Mouse (Mus musculus) MEL (cell line): ENCODE data around the gene Rbm14. TPM values are rescaled to one million over a fixed set of nuclear protein-coding genes. Genes with fewer than 3 reads are reported as not detected.

Source experiments
- DNase-seq: peaks from one replicate; pipeline ENCODE4 v3.0.0; 2011; ENCODE audit warnings: low read depth, low spot score
- H3K27ac ChIP-seq: 2 replicates; pipeline ENCODE4 v1.5.1; 2012; ENCODE audit warnings: low read depth, mild to moderate bottlenecking, control low read depth, low read length, moderate library complexity; ENCODE audit not compliant: control insufficient read depth
- H3K27me3 ChIP-seq, 2 experiments: fragments of 150-350 bp in 1 of 2; sonication (generic) in 1 of 2; 2 replicates each; pipeline ENCODE4 v1.6.1; 2012; ENCODE audit warnings: low read length in 2 of 2, mild to moderate bottlenecking in 2 of 2, improper control_type of control experiment in 1 of 2, moderate library complexity in 1 of 2; ENCODE audit not compliant: insufficient read depth in 2 of 2, control insufficient read depth in 1 of 2
- H3K36me3 ChIP-seq, 2 experiments: 2 replicates each; pipeline ENCODE4 v1.6.1; 2012 to 2014; ENCODE audit warnings: low read length in 2 of 2, improper control_type of control experiment in 1 of 2, inconsistent platforms in 1 of 2, mild to moderate bottlenecking in 1 of 2; ENCODE audit not compliant: insufficient read depth in 2 of 2, control insufficient read depth in 1 of 2
- H3K4me1 ChIP-seq, 2 experiments: fragments of 150-350 bp in 1 of 2; sonication (generic) in 1 of 2; 2 replicates each; pipeline ENCODE4 v1.6.1; 2012; ENCODE audit warnings: low read length in 2 of 2, improper control_type of control experiment in 1 of 2, mild to moderate bottlenecking in 1 of 2; ENCODE audit not compliant: insufficient read depth in 2 of 2, control insufficient read depth in 1 of 2
- H3K4me3 ChIP-seq, 2 experiments: fragments of 150-350 bp in 1 of 2; sonication (generic) in 1 of 2; 2 replicates each; pipeline ENCODE4 v1.5.1; 2012; ENCODE audit warnings: low read depth in 2 of 2, low read length in 2 of 2, mild to moderate bottlenecking in 2 of 2, moderate library complexity in 2 of 2, control low read depth in 1 of 2, improper control_type of control experiment in 1 of 2; ENCODE audit not compliant: control insufficient read depth in 1 of 2, insufficient read depth in 1 of 2
- H3K79me2 ChIP-seq: 2 replicates; pipeline ENCODE4 v1.6.1; 2012; ENCODE audit warnings: mild to moderate bottlenecking, low read length, moderate library complexity; ENCODE audit not compliant: control insufficient read depth, poor library complexity, insufficient read depth
- H3K9ac ChIP-seq: 2 replicates; pipeline ENCODE4 v1.6.1; 2012; ENCODE audit warnings: low read depth, mild to moderate bottlenecking, control low read depth, low read length, moderate library complexity; ENCODE audit not compliant: control insufficient read depth, poor library complexity, severe bottlenecking
- H3K9me3 ChIP-seq: fragments of 150-350 bp; sonication (generic); replicated peaks from 2 replicates; pipeline ENCODE4 v1.6.1; 2012; ENCODE audit warnings: mild to moderate bottlenecking, low read length, improper control_type of control experiment, moderate library complexity; ENCODE audit not compliant: insufficient read depth
- BHLHE40 ChIP-seq: IDR thresholded peaks from 2 replicates; pipeline ENCODE4 v1.6.1; 2012; ENCODE audit warnings: low read depth, mild to moderate bottlenecking, inconsistent platforms, low read length, improper control_type of control experiment, borderline replicate concordance
- CHD2 ChIP-seq: IDR thresholded peaks from 2 replicates; pipeline ENCODE4 v1.6.1; 2011; ENCODE audit warnings: low read length, improper control_type of control experiment
- CTCF ChIP-seq, 3 experiments: IDR thresholded peaks in 2 of 3; conservative IDR thresholded peaks in 1 of 3; 2 replicates each; pipeline ENCODE4 v1.5.1; 2011 to 2012; ENCODE audit warnings: low read length in 3 of 3, low read depth in 2 of 3, mild to moderate bottlenecking in 2 of 3, improper control_type of control experiment in 1 of 3, inconsistent platforms in 1 of 3, mixed read lengths in 1 of 3, moderate library complexity in 1 of 3; ENCODE audit not compliant: control insufficient read depth in 1 of 3, insufficient read depth in 1 of 3, poor library complexity in 1 of 3, severe bottlenecking in 1 of 3
- ELF1 ChIP-seq: IDR thresholded peaks from 2 replicates; pipeline ENCODE4 v1.6.1; 2014; ENCODE audit warnings: low read depth, mild to moderate bottlenecking, inconsistent platforms, low read length, improper control_type of control experiment, moderate library complexity
- EP300 ChIP-seq, 2 experiments: IDR thresholded peaks; 2 replicates each; pipeline ENCODE4 v1.6.1; 2011; ENCODE audit warnings: improper control_type of control experiment in 2 of 2, low read length in 2 of 2, low read depth in 1 of 2, mild to moderate bottlenecking in 1 of 2
- ETS1 ChIP-seq: IDR thresholded peaks from 2 replicates; pipeline ENCODE4 v1.6.1; 2012; ENCODE audit warnings: low read depth, mild to moderate bottlenecking, inconsistent platforms, low read length, improper control_type of control experiment, moderate library complexity
- HCFC1 ChIP-seq: IDR thresholded peaks from 2 replicates; pipeline ENCODE4 v1.6.1; 2012; ENCODE audit warnings: low read depth, mild to moderate bottlenecking, inconsistent platforms, low read length, improper control_type of control experiment, moderate library complexity
- MAFK ChIP-seq: IDR thresholded peaks from 2 replicates; pipeline ENCODE4 v1.6.1; 2011; ENCODE audit warnings: low read depth, mild to moderate bottlenecking, low read length, improper control_type of control experiment, borderline replicate concordance
- MAX ChIP-seq: IDR thresholded peaks from 2 replicates; pipeline ENCODE4 v1.6.1; 2011; ENCODE audit warnings: low read length, improper control_type of control experiment
- MAZ ChIP-seq: IDR thresholded peaks from 2 replicates; pipeline ENCODE4 v1.6.1; 2012; ENCODE audit warnings: low read depth, mild to moderate bottlenecking, inconsistent platforms, low read length, improper control_type of control experiment
- MEF2A ChIP-seq: IDR thresholded peaks from 2 replicates; pipeline ENCODE4 v1.6.1; 2014; ENCODE audit warnings: low read depth, mild to moderate bottlenecking, inconsistent platforms, low read length, improper control_type of control experiment; ENCODE audit not compliant: poor library complexity, insufficient replicate concordance, severe bottlenecking; ENCODE audit errors: extremely low read depth
- MXI1 ChIP-seq: IDR thresholded peaks from 2 replicates; pipeline ENCODE4 v1.6.1; 2011; ENCODE audit warnings: mild to moderate bottlenecking, low read depth, low read length, improper control_type of control experiment
- MYB ChIP-seq: IDR thresholded peaks from 2 replicates; pipeline ENCODE4 v1.6.1; 2011; ENCODE audit warnings: mild to moderate bottlenecking, low read depth, low read length, improper control_type of control experiment
- MYC ChIP-seq: IDR thresholded peaks from 2 replicates; pipeline ENCODE4 v1.6.1; 2011; ENCODE audit warnings: low read depth, mild to moderate bottlenecking, low read length, improper control_type of control experiment, moderate library complexity
- NELFE ChIP-seq: IDR thresholded peaks from 2 replicates; pipeline ENCODE4 v1.6.1; 2011; ENCODE audit warnings: low read depth, low read length, improper control_type of control experiment
- NRF1 ChIP-seq: IDR thresholded peaks from 2 replicates; pipeline ENCODE4 v1.6.1; 2014; ENCODE audit warnings: low read depth, mild to moderate bottlenecking, inconsistent platforms, low read length, improper control_type of control experiment, moderate library complexity; ENCODE audit not compliant: poor library complexity, insufficient read depth, severe bottlenecking
- POLR2A ChIP-seq, 2 experiments: IDR thresholded peaks; 2 replicates each; pipeline ENCODE4 v1.6.1; 2011 to 2012; ENCODE audit warnings: low read length in 2 of 2, mild to moderate bottlenecking in 2 of 2, control low read depth in 1 of 2, improper control_type of control experiment in 1 of 2, low read depth in 1 of 2, moderate library complexity in 1 of 2; ENCODE audit not compliant: control insufficient read depth in 1 of 2, insufficient read depth in 1 of 2, poor library complexity in 1 of 2
- POLR2AphosphoS2 ChIP-seq: IDR thresholded peaks from 2 replicates; pipeline ENCODE4 v1.6.1; 2011; ENCODE audit warnings: low read length, improper control_type of control experiment
- POLR2AphosphoS5 ChIP-seq: IDR thresholded peaks from 2 replicates; pipeline ENCODE4 v1.6.1; 2012; ENCODE audit warnings: low read depth, borderline replicate concordance, mild to moderate bottlenecking, inconsistent platforms, low read length, moderate library complexity, mixed read lengths
- RCOR1 ChIP-seq: IDR thresholded peaks from 2 replicates; pipeline ENCODE4 v1.6.1; 2012; ENCODE audit warnings: low read depth, mild to moderate bottlenecking, inconsistent platforms, low read length, improper control_type of control experiment
- SIN3A ChIP-seq: IDR thresholded peaks from 2 replicates; pipeline ENCODE4 v1.6.1; 2012; ENCODE audit warnings: low read length, improper control_type of control experiment, inconsistent platforms
- TBP ChIP-seq: IDR thresholded peaks from 2 replicates; pipeline ENCODE4 v1.8.0; 2011; ENCODE audit warnings: low read depth, low read length, improper control_type of control experiment
- TCF12 ChIP-seq: IDR thresholded peaks from 2 replicates; pipeline ENCODE4 v1.6.1; 2014; ENCODE audit warnings: low read depth, mild to moderate bottlenecking, inconsistent platforms, low read length, improper control_type of control experiment, moderate library complexity
- USF1 ChIP-seq: IDR thresholded peaks from 2 replicates; pipeline ENCODE4 v1.6.1; 2014; ENCODE audit warnings: low read depth, mild to moderate bottlenecking, inconsistent platforms, low read length, improper control_type of control experiment, moderate library complexity
- USF2 ChIP-seq, 2 experiments: IDR thresholded peaks; 2 replicates each; pipeline ENCODE4 v1.6.1; 2011 to 2012; ENCODE audit warnings: improper control_type of control experiment in 2 of 2, low read length in 2 of 2, borderline replicate concordance in 1 of 2, inconsistent platforms in 1 of 2, low read depth in 1 of 2, mild to moderate bottlenecking in 1 of 2; ENCODE audit not compliant: insufficient read depth in 1 of 2
- ZC3H11A ChIP-seq: IDR thresholded peaks from 2 replicates; pipeline ENCODE4 v1.6.1; 2012; ENCODE audit warnings: low read depth, mild to moderate bottlenecking, inconsistent platforms, low read length, improper control_type of control experiment
- ZKSCAN1 ChIP-seq: IDR thresholded peaks from 2 replicates; pipeline ENCODE4 v1.6.1; 2012; ENCODE audit warnings: low read depth, mild to moderate bottlenecking, inconsistent platforms, low read length, improper control_type of control experiment, moderate library complexity
- ZMIZ1 ChIP-seq: IDR thresholded peaks from 2 replicates; pipeline ENCODE4 v1.6.1; 2012; ENCODE audit warnings: low read depth, mild to moderate bottlenecking, inconsistent platforms, low read length, improper control_type of control experiment, moderate library complexity
- polyA plus RNA-seq, 2 experiments: library from polyadenylated mRNA; stranded (reverse) in 1 of 2; unstranded in 1 of 2; fragments of >175 nt in 1 of 2; fragments of >200 nt in 1 of 2; gene quantifications; 2 replicates each; pipeline versions ENCODE4 v1.2.1 to v1.2.4; 2012; ENCODE audit warnings: low replicate concordance in 2 of 2, low read depth in 1 of 2; ENCODE audit not compliant: insufficient read length in 2 of 2, insufficient read depth in 1 of 2, missing spikeins in 1 of 2
- total RNA-seq: library from RNA; depleted of rRNA; stranded (reverse); fragments of 300-350 nt; gene quantifications from 2 replicates; pipeline ENCODE4 v1.2.3, GENCODE M21; 2012; rRNA removed

The Rbm14 gene
- total RNA-seq: 44.7 and 49.0 TPM in 2 replicates
- polyA plus RNA-seq: 10 to 100 TPM in 1 of 2 experiments, not detected in 1; 82.3 TPM

- Histone ChIP-seq H3K27me3 (no peaks in the 10 kb centered on the region), H3K4me1 (peaks cover 0 to 4% of the 10 kb centered on the region in 2 experiments; a peak in 2 of 4 replicates), H3K36me3 (peaks cover 5 to 26% of the 10 kb centered on the region in 2 experiments), H3K9ac (peak within 1 kb of the TSS; percentile 88), H3K9me3 (no peaks in the 10 kb centered on the region), H3K4me3 (peak within 1 kb of the TSS; percentile 74 to 78), H3K79me2 (peaks cover 54% of the 10 kb centered on the region), H3K27ac (peak within 1 kb of the TSS; percentile 91)
- DNase-seq: peak; percentile 99
- TF ChIP-seq ELF1: 0 out of 2 replicates have a peak, but pooled peaks have one; percentile 30
- TF ChIP-seq USF1: peak; percentile 35; the same call in 1 of the 2 replicates
- no peak for TF ChIP-seq MEF2A
- peak; percentile 96 to 100 for TF ChIP-seq POLR2A (IDR thresholded peaks at IDR 0.05; ENCODE audit: control insufficient read depth in 1 of 2, insufficient read depth in 1 of 2, low read depth in 1 of 2, low read length in 2 of 2, poor library complexity in 1 of 2)
- peak; percentile 88 for TF ChIP-seq MXI1
- peak; percentile 96 for TF ChIP-seq ZMIZ1
- peak; percentile 76; the same call in 1 of the 2 replicates for TF ChIP-seq POLR2AphosphoS5
- 0 out of 2 replicates have a peak, but pooled peaks have one; percentile 7 for TF ChIP-seq RCOR1
- TF ChIP-seq CHD2: peak; percentile 54; the same call in 1 of the 2 replicates
- no peak for TF ChIP-seq ZC3H11A
- TF ChIP-seq TBP: peak; percentile 80; the same call in 1 of the 2 replicates
- TF ChIP-seq EP300 (IDR thresholded peaks at IDR 0.05; ENCODE audit: low read depth in 1 of 2, low read length in 2 of 2): peak in 1 of 2 experiments; percentile 62; a peak in 2 of 4 replicates
- no peak for TF ChIP-seq CTCF (IDR thresholded peaks at IDR 0.05 in 2 of 3, conservative IDR thresholded peaks at IDR 0.05 in 1 of 3; ENCODE audit: control insufficient read depth in 1 of 3, insufficient read depth in 1 of 3, low read depth in 2 of 3, low read length in 3 of 3, poor library complexity in 1 of 3, severe bottlenecking in 1 of 3)
- TF ChIP-seq BHLHE40: no peak
- TF ChIP-seq SIN3A: peak; percentile 75
- TF ChIP-seq POLR2AphosphoS2: peak; percentile 99
- TF ChIP-seq ETS1: peak; percentile 15; the same call in 1 of the 2 replicates
- no peak for TF ChIP-seq USF2 (IDR thresholded peaks at IDR 0.05; ENCODE audit: borderline replicate concordance in 1 of 2, insufficient read depth in 1 of 2, low read depth in 1 of 2, low read length in 2 of 2)
- TF ChIP-seq MYB: peak; percentile 86
- no peak for TF ChIP-seq MAFK
- TF ChIP-seq MAZ: peak; percentile 20; the same call in 1 of the 2 replicates
- peak; percentile 79 for TF ChIP-seq NRF1
- TF ChIP-seq HCFC1: peak; percentile 79
- TF ChIP-seq ZKSCAN1: no peak
- TF ChIP-seq NELFE: peak; percentile 100
- TF ChIP-seq TCF12: peak; percentile 73
- TF ChIP-seq MYC: peak; percentile 67; the same call in 1 of the 2 replicates
- peak; percentile 82; the same call in 1 of the 2 replicates for TF ChIP-seq MAX
These were observed at the start of gene Rbm14, which contains the start of gene Gm21992 for GRCm38 (mm10) chr19:4811063-4811908. Gene Rbm14, minus strand, starts transcription at chr19:4811634. Gene Gm21992, minus strand, starts transcription at chr19:4811612.
